ENCODE assay signal across 9 mouse cellular contexts in the genomic region with DNA sequence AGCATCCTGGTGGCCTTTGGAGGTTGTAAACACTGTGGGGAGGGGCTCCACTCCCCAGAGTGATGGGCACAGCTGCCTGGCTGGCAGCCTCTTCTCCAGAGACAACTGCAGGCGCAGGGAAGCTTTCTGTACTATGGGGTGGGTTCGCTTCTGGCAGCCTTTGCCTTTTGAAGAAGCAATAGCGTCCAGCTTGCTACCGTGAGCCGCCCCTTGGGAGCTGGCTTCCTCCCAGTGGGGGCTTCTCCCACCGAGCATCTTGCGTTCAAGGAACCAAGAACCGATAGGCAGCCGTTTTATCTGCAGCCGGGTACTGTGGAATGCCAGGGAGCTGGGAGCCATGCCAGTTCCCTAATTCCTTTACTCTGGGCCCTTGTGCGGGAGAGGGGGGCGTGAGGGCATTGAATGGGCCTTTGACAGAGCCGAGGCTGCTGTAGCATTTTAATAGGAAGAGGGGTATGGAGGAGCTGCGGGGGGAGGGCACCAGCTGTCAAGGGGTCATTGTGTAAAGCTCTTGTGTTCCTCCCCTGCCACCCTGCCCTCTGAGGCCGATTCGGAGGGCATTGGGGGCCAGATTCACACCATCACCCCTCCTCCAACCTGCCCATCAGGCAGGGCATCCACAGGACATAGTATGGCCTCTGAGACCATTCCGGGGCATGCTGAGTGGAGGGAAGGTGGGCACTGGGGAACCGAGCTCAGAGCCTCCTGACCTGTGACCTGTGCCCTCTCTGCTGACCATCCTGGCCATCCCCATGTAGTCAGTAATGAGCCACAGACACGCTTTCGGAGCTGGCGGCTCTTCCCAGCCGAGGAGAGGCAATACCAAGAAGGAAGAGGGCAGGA. TPM values are rescaled to one million over a fixed set of nuclear protein-coding genes. Genes with fewer than 3 reads are reported as not detected.
DNase-seq lines count a peak whose midpoint lies in the region; ATAC-seq and TF ChIP-seq lines count a peak whose summit lies in the region.
"Had no signal": no experiment of that assay in that cellular context is flagged by ENCODE, and none has a peak within 500 bp of the region (broad histone marks: within the 10 kb centered on the region; RNA-seq: fewer than 3 reads in every experiment).

No protein-coding gene starts in this region.

- H3K36me3 ChIP-seq in intestine, embryonic 15.5 days, result no peaks in the 10 kb centered on the region
- H3K36me3 ChIP-seq in intestine, postnatal 0 days (ENCODE audit: control insufficient read depth, insufficient read depth), result peaks cover 63% of the 10 kb centered on the region
- H3K36me3 ChIP-seq in forebrain, embryonic 14.5 days (ENCODE audit: control insufficient read depth, insufficient read depth, low read length), result 0 out of 2 replicates have a peak, but pooled peaks cover 6% of the 10 kb centered on the region
- H3K36me3 ChIP-seq in neural tube, embryonic 14.5 days (ENCODE audit: control insufficient read depth, insufficient read depth, low read length), result no peaks in the 10 kb centered on the region
- H3K36me3 ChIP-seq: lung, embryonic 15.5 days had no signal

- no peak overlapping the region for H3K4me2 ChIP-seq in intestine, embryonic 15.5 days (replicated peaks)
- no peak overlapping the region for H3K4me2 ChIP-seq in intestine, postnatal 0 days (replicated peaks; ENCODE audit: low read depth)
- H3K4me2 ChIP-seq in forebrain, embryonic 14.5 days (ENCODE audit: low read length), result peak overlapping the region; percentile 24
- peak overlapping the region; percentile 11; the same call in 1 of the 2 replicates for H3K4me2 ChIP-seq in neural tube, embryonic 14.5 days (ENCODE audit: low read depth, low read length)
- H3K4me2 ChIP-seq: lung, embryonic 15.5 days had no signal

- TF ChIP-seq POLR2A in lung, adult 2 months (IDR thresholded peaks at IDR 0.05; ENCODE audit: borderline replicate concordance, extremely low read depth, low read depth, low read length), result no peak

- ATAC-seq in intestine, embryonic 15.5 days, result peak; percentile 56; the same call in 1 of the 2 replicates
- no peak for ATAC-seq in intestine, postnatal 0 days
- ATAC-seq in forebrain, embryonic 14.5 days, result peak; percentile 94
- ATAC-seq in neural tube, embryonic 14.5 days (ENCODE audit: low read depth), result peak; percentile 92

- no peak overlapping the region for H3K27ac ChIP-seq in intestine, embryonic 15.5 days
- H3K27ac ChIP-seq in intestine, postnatal 0 days (ENCODE audit: low read depth, low read length), result no peak overlapping the region
- H3K27ac ChIP-seq in forebrain, embryonic 14.5 days (ENCODE audit: low read depth, low read length), result peak overlapping the region; percentile 63
- peak overlapping the region; percentile 40 for H3K27ac ChIP-seq in neural tube, embryonic 14.5 days (ENCODE audit: low read depth, low read length)
- H3K27ac ChIP-seq: lung, embryonic 15.5 days had no signal

- WGBS in intestine, embryonic 15.5 days, result 69% methylated on average over 22 of the region's 22 CpGs
- WGBS in intestine, postnatal 0 days, result 77% methylated on average over 22 of the region's 22 CpGs
- 19% methylated on average over 22 of the region's 22 CpGs for WGBS in forebrain, embryonic 14.5 days
- 31% methylated on average over 22 of the region's 22 CpGs for WGBS in neural tube, embryonic 14.5 days
- 70% methylated on average over 22 of the region's 22 CpGs for WGBS in lung, adult 2 months

- no peaks in the 10 kb centered on the region for H3K9me3 ChIP-seq in intestine, embryonic 15.5 days
- H3K9me3 ChIP-seq in intestine, postnatal 0 days (ENCODE audit: control insufficient read depth), result no peaks in the 10 kb centered on the region
- no peaks in the 10 kb centered on the region for H3K9me3 ChIP-seq in forebrain, embryonic 14.5 days (replicated peaks; ENCODE audit: control insufficient read depth, low read length)
- no peaks in the 10 kb centered on the region for H3K9me3 ChIP-seq in neural tube, embryonic 14.5 days (ENCODE audit: control insufficient read depth, low read length)
- H3K9me3 ChIP-seq: lung, embryonic 15.5 days had no signal

- H3K4me3 ChIP-seq in intestine, embryonic 15.5 days (replicated peaks), result no peak overlapping the region
- no peak overlapping the region for H3K4me3 ChIP-seq in intestine, postnatal 0 days (ENCODE audit: low read depth, low read length)
- H3K4me3 ChIP-seq in forebrain, embryonic 14.5 days (ENCODE audit: low read depth, low read length), result no peak overlapping the region
- H3K4me3 ChIP-seq in neural tube, embryonic 14.5 days (ENCODE audit: low read depth, low read length), result no peak overlapping the region
- no peak overlapping the region for H3K4me3 ChIP-seq in lung, adult 2 months (replicated peaks; ENCODE audit: extremely low read depth, low read depth, low read length)
- H3K4me3 ChIP-seq: lung, embryonic 15.5 days had no signal

- H3K9ac ChIP-seq in intestine, embryonic 15.5 days, result no peak overlapping the region
- no peak overlapping the region for H3K9ac ChIP-seq in intestine, postnatal 0 days (ENCODE audit: low read depth, low read length)
- H3K9ac ChIP-seq in forebrain, embryonic 14.5 days (ENCODE audit: low read length), result peak overlapping the region; percentile 29; the same call in 1 of the 2 replicates
- no peak overlapping the region for H3K9ac ChIP-seq in neural tube, embryonic 14.5 days (replicated peaks; ENCODE audit: low read depth, low read length)
- H3K9ac ChIP-seq: lung, embryonic 15.5 days had no signal

- DNase-seq in forebrain, embryonic 14.5 days (ENCODE audit: low spot score), result peak; percentile 91
- DNase-seq in layer of hippocampus, postnatal 14 days (ENCODE audit: low spot score in 2 of 2), result peak; percentile 73 to 82
- no peak for DNase-seq in B cell, adult 2 months
- DNase-seq in embryo, embryonic 9.5 days (ENCODE audit: extremely low spot score), result no peak
- DNase-seq in lung, adult 2 months, result no peak

- peaks cover 8% of the 10 kb centered on the region; the same call in 1 of the 2 replicates for H3K4me1 ChIP-seq in intestine, embryonic 15.5 days (replicated peaks)
- no peaks in the 10 kb centered on the region for H3K4me1 ChIP-seq in intestine, postnatal 0 days (replicated peaks; ENCODE audit: control insufficient read depth, insufficient read depth, low read length)
- H3K4me1 ChIP-seq in forebrain, embryonic 14.5 days (ENCODE audit: control insufficient read depth, insufficient read depth, low read length), result peaks cover 27% of the 10 kb centered on the region
- H3K4me1 ChIP-seq in neural tube, embryonic 14.5 days (ENCODE audit: control insufficient read depth, insufficient read depth, low read length), result peaks cover 14% of the 10 kb centered on the region
- H3K4me1 ChIP-seq in lung, adult 2 months (ENCODE audit: control insufficient read depth, insufficient read depth, low read length), result no peaks in the 10 kb centered on the region

- H3K27me3 ChIP-seq in intestine, embryonic 15.5 days (replicated peaks), result no peaks in the 10 kb centered on the region
- H3K27me3 ChIP-seq in intestine, postnatal 0 days (replicated peaks; ENCODE audit: control insufficient read depth, insufficient read depth, low read length), result no peaks in the 10 kb centered on the region
- no peaks in the 10 kb centered on the region for H3K27me3 ChIP-seq in forebrain, embryonic 14.5 days (replicated peaks; ENCODE audit: control insufficient read depth, insufficient read depth, low read length)
- no peaks in the 10 kb centered on the region for H3K27me3 ChIP-seq in neural tube, embryonic 14.5 days (ENCODE audit: control insufficient read depth, insufficient read depth, low read length)
- H3K27me3 ChIP-seq: lung, embryonic 15.5 days had no signal

- no peak for TF ChIP-seq CTCF in intestine, postnatal 0 days (IDR thresholded peaks at IDR 0.05; ENCODE audit: low read depth)
- TF ChIP-seq CTCF in lung, adult 2 months (IDR thresholded peaks at IDR 0.05; ENCODE audit: insufficient read depth, low read length), result no peak

RNA-seq across cellular contexts. Expression of a gene that starts 22.9 kb away (rescaled TPM):
- 0.21 and 0.29 TPM in 2 replicates for polyA plus RNA-seq in intestine, embryonic 15.5 days (2015; fragmentation: Nextera tagmentation; extraction: Ambion mirVana)
- polyA plus RNA-seq in intestine, postnatal 0 days (2015; fragmentation: Nextera tagmentation; extraction: Ambion mirVana), result 0.12 and 0.22 TPM in 2 replicates
- polyA plus RNA-seq in forebrain, embryonic 14.5 days (2014; fragmentation: Nextera tagmentation; extraction: Ambion mirVana), result 2.1 and 3.0 TPM in 2 replicates
- 1 to 10 TPM; 1.6 to 3.5 TPM for total RNA-seq in layer of hippocampus, postnatal 14 days (2021)
- 0.71 and 2.0 TPM in 2 replicates for polyA plus RNA-seq in neural tube, embryonic 14.5 days (2014; fragmentation: Nextera tagmentation; extraction: Ambion mirVana)
- polyA plus RNA-seq in lung, adult 2 months (2012; rRNA removed), result 10.5 and 13.3 TPM in 2 replicates

RNA-seq across cellular contexts. Expression of a gene that starts 29.1 kb away (rescaled TPM):
- 28.5 and 31.5 TPM in 2 replicates for polyA plus RNA-seq in intestine, embryonic 15.5 days (2015; fragmentation: Nextera tagmentation; extraction: Ambion mirVana)
- polyA plus RNA-seq in intestine, postnatal 0 days (2015; fragmentation: Nextera tagmentation; extraction: Ambion mirVana), result 73.4 and 80.0 TPM in 2 replicates
- 24.0 and 25.2 TPM in 2 replicates for polyA plus RNA-seq in forebrain, embryonic 14.5 days (2014; fragmentation: Nextera tagmentation; extraction: Ambion mirVana)
- 10 to 100 TPM; 26.0 to 30.1 TPM for total RNA-seq in layer of hippocampus, postnatal 14 days (2021)
- 28.0 and 34.8 TPM in 2 replicates for polyA plus RNA-seq in neural tube, embryonic 14.5 days (2014; fragmentation: Nextera tagmentation; extraction: Ambion mirVana)
- 19.0 and 20.8 TPM in 2 replicates for polyA plus RNA-seq in lung, adult 2 months (2012; rRNA removed)

RNA-seq across cellular contexts. Expression of a gene that starts 36.0 kb away (rescaled TPM):
- polyA plus RNA-seq in intestine, embryonic 15.5 days (2015; fragmentation: Nextera tagmentation; extraction: Ambion mirVana), result 1,066 and 1,145 TPM in 2 replicates
- polyA plus RNA-seq in intestine, postnatal 0 days (2015; fragmentation: Nextera tagmentation; extraction: Ambion mirVana), result 922 and 935 TPM in 2 replicates
- 739 and 915 TPM in 2 replicates for polyA plus RNA-seq in forebrain, embryonic 14.5 days (2014; fragmentation: Nextera tagmentation; extraction: Ambion mirVana)
- total RNA-seq in layer of hippocampus, postnatal 14 days (2021), result 100 to 1,000 TPM; 800 to 850 TPM
- polyA plus RNA-seq in neural tube, embryonic 14.5 days (2014; fragmentation: Nextera tagmentation; extraction: Ambion mirVana), result 674 and 718 TPM in 2 replicates
- 390 and 404 TPM in 2 replicates for polyA plus RNA-seq in lung, adult 2 months (2012; rRNA removed)

Comparison
In these comparisons a context has a peak if more than half of its experiments do, and no peak if none do; other contexts are left out.
1. H3K27ac ChIP-seq: peak in forebrain, embryonic 14.5 days (single experiment) and neural tube, embryonic 14.5 days (single experiment); none in intestine, embryonic 15.5 days (single experiment) and intestine, postnatal 0 days (single experiment).
2. H3K4me2 ChIP-seq: peak in forebrain, embryonic 14.5 days (single experiment) and neural tube, embryonic 14.5 days (single experiment); none in intestine, embryonic 15.5 days (single experiment) and intestine, postnatal 0 days (single experiment).
3. DNase-seq: peak in forebrain, embryonic 14.5 days (single experiment) and layer of hippocampus, postnatal 14 days (2 of 2); none in B cell, adult 2 months (0 of 2), embryo, embryonic 9.5 days (single experiment) and lung, adult 2 months (single experiment).